Mouse (Mus musculus): ENCODE data around the gene Tmem185a. TPM values are rescaled to one million over a fixed set of nuclear protein-coding genes. Genes with fewer than 3 reads are reported as not detected.
"Not testable (repeated sequence)": the region's sequence is repeated elsewhere in the genome, so short reads cannot be mapped to it uniquely, and the experiment has no call there.

Gene Tmem185a
- 10 to 100 TPM; 44.6 to 75.5 TPM for total RNA-seq (2021)
- long read RNA-seq, experiment 1, transcript Tmem185a-201 (6 exons, 2,429 nt): minor isoform, 5 of 38 reads
- long read RNA-seq, experiment 1, transcript Tmem185a-202 (7 exons, 1,307 nt): major isoform, 23 of 38 reads
- long read RNA-seq, experiment 1, partial matches to known transcripts: 1 of 38 reads
- long read RNA-seq, experiment 1, other reads (novel, unspliced or antisense): 9 of 38 reads
- long read RNA-seq, experiment 2, transcript Tmem185a-202 (7 exons, 1,307 nt): major isoform, 46 of 85 reads
- long read RNA-seq, experiment 2, transcript Tmem185a-201 (6 exons, 2,429 nt): minor isoform, 10 of 85 reads
- long read RNA-seq, experiment 2, partial matches to known transcripts: 2 of 85 reads
- long read RNA-seq, experiment 2, other reads (novel, unspliced or antisense): 27 of 85 reads

DNA sequence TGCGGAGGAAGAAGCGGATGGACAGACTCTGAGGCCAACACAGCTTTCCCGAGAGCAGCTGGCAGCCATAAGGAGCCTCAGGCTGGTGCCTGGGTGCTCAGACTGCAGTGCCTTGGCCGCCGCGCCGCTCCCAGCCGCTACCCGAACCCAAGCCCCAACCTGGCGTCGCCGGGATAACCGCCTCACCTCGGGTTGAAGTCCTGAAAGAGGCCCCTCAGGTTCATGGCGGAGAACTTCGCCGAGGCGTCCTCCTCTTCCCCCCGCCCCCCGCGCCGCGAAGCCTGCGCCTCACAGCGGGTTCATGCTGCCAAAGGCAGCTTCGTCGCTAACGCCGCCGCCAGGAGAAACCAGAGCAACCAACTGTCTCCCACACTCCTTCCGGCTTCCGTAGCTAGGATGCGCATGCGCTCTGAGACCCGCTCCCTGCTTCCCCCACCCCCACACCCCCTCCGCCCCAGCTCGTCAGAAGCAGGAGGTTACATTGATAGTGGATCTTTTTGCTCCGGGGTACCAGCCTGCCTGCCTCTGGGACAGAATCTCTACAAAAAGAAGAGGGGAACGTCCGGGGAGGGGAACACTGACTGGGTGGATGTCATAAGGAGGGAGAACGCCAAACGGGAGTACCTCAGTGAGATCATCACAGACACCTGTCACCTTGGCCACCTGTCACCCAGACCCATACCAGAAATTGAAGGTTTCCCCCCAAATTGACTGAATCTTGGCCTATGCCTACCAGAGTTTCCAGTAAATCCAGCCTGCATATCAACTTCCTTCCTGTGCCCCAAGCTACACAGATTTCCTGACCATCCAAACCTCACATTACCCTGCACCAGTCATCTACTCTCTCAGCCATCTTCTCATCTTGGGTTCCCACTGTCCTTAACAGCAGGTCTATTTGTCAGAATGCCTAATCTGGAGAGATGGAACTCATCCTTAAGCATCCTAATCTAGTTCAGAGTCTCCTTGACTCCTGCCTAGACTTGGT is at the start of gene Tmem185a:
Gene Tmem185a (minus strand): TSS at position 389 of the 985 bp plus-strand sequence.
- peak; percentile 73 to 77 for DNase-seq (ENCODE audit: low spot score in 2 of 2)

DNA sequence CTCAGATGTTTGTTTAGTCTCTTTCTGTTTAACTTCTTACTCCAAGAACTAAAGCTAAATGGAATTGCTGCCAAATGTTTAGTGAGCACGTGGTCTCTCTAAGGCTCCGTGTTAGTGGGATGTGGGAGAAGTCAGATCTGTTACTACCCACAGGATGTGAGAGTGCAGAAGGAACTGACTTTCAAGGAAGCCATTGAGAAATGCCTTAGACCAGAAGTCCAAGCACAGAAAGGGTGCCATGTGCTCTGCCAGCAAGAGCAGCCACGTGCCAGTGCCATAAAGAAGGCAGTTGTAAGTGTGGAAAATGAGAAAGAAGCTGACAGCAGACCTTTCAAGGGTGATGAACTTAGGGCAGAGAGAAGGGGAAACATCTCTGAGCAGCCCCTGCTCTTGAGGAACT is 37.4 kb upstream of the Tmem185a start:
- not testable (repeated sequence) for DNase-seq (ENCODE audit: low spot score in 2 of 2)

DNA sequence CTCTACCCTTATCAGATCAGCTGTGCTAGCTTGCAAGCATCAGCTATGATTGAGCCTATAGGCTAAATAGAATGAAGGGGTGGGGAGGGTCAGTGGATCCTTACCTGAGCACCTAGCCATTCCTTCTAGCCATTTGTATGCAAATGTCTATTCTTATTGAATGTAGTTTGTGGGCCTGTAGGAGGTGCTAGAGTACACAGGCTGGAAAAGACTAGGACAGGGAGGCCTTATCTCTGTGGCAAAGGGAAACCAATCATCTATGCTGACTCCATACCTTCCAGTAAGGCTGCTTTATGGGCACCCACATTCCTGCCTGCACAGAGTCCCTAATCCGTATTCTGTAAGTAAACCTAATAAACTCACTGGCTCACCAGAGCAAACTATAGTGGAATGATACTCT is 10.3 kb upstream of the Tmem185a start:
- not testable (repeated sequence) for DNase-seq (ENCODE audit: low spot score in 2 of 2)

DNA sequence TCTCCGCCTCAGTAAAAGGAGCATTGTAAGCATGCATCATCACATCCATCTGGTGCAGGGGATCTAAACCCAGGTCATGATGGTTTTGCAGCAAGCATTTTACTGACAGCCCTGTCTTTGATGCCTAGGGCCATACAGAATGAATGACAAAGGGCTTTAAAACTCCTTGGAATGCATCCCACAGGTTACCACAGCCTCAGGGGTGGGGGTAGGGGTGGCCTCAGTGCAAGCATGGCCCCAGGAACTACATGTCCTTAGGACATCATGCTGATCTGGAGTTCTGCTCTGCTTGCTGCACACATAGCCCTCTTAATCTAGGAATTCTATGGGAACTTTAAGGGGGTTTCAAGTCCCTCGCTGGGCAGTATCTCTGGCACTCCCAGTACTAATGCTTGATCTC is 5.2 kb upstream of the Tmem185a start:
- no peak for DNase-seq (ENCODE audit: low spot score in 2 of 2)

DNA sequence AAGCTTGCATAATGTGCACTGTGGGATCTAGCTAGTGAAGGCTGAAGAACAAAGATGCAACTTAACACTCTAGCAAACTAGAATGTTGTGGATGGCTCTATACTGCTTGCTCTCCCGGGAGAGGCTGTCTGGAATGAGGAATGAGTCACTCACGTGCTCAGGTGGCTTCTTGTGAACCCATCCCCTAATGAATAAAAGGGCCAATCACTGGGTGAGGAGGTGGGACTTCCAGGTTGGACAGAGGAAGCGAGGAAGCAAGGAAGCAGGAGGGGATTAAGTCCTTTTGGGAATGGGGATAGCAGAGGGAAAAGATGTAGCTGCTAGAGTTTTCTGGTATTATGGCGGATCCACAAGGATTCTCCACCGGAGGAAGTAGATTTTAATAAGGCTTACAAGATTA is 1.7 kb upstream of the Tmem185a start:
- DNase-seq (ENCODE audit: low spot score in 2 of 2): no peak

DNA sequence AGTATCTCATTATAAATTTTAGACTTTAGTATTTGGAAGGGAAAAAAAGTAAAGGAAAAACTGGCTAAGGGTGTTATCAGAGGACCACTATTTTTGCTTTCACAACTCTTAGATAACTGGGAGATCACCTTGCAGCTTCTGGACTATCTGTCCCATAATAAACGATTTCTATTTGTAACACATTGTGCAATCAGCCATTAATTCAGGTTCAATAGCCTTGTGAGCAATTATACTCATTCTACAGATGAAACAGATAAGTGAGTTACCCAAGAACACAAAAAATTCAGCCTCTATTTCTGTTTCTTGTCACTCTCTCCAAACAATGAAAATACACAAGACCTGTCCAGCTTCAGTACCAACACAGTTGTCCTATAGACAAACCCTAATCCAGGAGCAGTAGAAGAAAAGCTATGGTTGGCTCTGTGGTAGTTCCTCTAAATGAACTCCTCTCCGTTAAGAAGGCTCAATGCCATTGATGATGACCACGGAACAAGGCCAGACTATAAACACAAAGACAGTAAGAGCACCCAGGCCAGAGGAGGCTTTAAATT is 1.7 kb downstream of the Tmem185a start:
- DNase-seq (ENCODE audit: low spot score in 2 of 2): no peak

DNA sequence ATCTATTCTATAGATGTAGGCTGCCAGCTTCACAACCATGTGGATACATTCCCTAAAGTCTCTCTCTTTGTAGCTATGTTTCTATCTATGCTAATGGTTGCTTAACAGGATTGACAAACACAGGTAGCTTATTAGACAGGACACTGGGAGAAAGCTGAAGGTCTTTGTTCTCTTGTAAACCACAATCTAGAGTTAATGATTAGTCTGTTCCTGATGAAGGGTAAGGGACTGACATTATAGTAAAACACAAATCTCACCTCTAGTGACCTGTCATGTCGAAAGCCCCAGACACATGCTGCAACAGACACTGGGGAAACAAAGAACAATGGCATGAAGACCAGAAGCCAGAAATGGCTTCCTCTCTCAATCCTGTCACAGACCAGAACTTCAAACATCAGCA is 10.1 kb downstream of the Tmem185a start:
- no peak for DNase-seq (ENCODE audit: low spot score in 2 of 2)

DNA sequence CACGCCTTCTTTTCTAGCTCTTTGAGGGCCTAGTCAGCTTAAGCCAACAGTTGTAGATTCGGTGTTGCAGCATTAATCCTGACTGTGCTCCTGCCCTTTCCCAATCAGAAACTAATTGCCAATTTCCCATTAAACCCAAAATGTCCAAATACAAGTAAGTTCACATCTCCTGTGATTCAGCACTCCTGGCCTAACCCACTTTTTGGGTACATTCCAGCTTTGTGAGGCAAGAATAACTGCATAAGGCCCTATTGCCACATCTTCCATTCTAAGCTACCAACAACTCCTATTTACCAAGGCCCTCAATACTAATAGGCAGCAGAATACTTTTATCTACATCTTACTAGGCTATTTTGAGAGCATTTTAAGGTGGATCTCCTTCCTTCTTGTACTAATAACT is 11.5 kb downstream of the Tmem185a start:
- no peak for DNase-seq (ENCODE audit: low spot score in 2 of 2)

DNA sequence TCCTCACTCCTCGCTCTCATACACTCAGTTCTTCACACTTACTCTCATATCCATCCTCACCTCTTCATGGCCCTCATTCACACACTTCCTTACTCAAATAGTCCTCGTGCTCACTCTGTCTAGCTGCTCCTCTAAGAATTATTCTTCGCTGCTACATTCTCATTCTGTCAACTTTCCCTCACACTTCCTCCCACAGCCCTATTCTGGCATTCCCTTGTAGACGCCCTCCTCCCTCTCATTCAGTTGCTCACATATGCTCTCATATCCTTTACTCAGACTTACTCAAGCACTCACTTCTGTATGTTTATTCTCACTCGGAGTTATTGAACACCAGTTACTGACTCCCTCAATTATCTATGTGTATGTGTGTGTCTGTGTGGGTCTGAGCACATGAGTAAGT is 13.4 kb downstream of the Tmem185a start:
- DNase-seq (ENCODE audit: low spot score in 2 of 2): no peak

DNA sequence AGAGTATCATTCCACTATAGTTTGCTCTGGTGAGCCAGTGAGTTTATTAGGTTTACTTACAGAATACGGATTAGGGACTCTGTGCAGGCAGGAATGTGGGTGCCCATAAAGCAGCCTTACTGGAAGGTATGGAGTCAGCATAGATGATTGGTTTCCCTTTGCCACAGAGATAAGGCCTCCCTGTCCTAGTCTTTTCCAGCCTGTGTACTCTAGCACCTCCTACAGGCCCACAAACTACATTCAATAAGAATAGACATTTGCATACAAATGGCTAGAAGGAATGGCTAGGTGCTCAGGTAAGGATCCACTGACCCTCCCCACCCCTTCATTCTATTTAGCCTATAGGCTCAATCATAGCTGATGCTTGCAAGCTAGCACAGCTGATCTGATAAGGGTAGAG is 24.6 kb downstream of the Tmem185a start:
- DNase-seq (ENCODE audit: low spot score in 2 of 2): not testable (repeated sequence)

DNA sequence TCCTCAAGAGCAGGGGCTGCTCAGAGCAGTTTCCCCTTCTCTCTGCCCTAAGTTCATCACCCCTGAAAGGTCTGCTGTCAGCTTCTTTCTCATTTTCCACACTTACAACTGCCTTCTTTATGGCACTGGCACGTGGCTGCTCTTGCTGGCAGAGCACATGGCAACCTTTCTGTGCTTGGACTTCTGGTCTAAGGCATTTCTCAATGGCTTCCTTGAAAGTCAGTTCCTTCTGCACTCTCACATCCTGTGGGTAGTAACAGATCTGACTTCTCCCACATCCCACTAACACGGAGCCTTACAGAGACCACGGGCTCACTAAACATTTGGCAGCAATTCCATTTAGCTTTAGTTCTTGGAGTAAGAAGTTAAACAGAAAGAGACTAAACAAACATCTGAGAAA is 51.5 kb downstream of the Tmem185a start:
- not testable (repeated sequence) for DNase-seq (ENCODE audit: low spot score in 2 of 2)

Other genes starting within 250 kb of the Tmem185a start
- 10 to 100 TPM; 35.4 to 38.3 TPM for gene Ids, start 112.1 kb downstream of the Tmem185a start, total RNA-seq (2021)
- 10 to 100 TPM; 15.5 to 16.2 TPM for gene 1110012L19Rik, start 91.3 kb downstream of the Tmem185a start, total RNA-seq (2021)